21 mouse cellular contexts compared by ENCODE assay signal in the genomic region with DNA sequence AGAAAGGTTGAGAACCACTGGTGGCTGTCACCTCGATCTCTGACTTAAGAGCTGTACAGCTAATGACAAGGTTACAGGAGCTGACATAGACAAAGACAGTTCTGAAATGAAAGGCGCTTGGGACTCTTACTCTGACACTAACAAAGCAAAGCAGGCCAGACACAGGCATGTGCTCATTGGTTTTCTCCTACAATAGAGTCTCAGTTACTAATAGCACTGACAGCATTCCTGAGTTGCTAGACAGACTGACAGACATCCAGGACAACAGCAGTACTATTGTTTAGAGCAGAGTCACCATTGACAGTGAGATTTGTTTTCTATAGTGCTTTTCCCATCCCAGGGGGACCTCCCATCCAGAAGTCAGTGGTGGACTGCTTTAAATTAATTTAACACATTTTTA.
"Had no signal": no experiment of that assay in that cellular context is flagged by ENCODE, and none has a peak within 500 bp of the region (broad histone marks: within the 10 kb centered on the region; RNA-seq: fewer than 3 reads in every experiment).

No protein-coding gene starts in this region.

- DNase-seq: kidney, adult 11 months; kidney, adult 9 months; kidney, postnatal 14 days; kidney, postnatal 4 days; left cerebral cortex, postnatal 4 days; lung, adult 18-20 months; lung, postnatal 10 days; lung, postnatal 36 days; thymus, adult 2 months; thymus, postnatal 14 days; thymus, postnatal 4 days had no signal

- ATAC-seq: liver, embryonic 12.5 days; midbrain, embryonic 15.5 days had no signal

- H3K36me3 ChIP-seq: limb, embryonic 12.5 days; limb, embryonic 15.5 days; liver, embryonic 12.5 days; liver, embryonic 15.5 days; lung, embryonic 15.5 days; midbrain, embryonic 15.5 days; neural tube, embryonic 12.5 days; neural tube, embryonic 15.5 days had no signal

- H3K4me3 ChIP-seq: limb, embryonic 12.5 days; limb, embryonic 15.5 days; liver, embryonic 12.5 days; liver, embryonic 15.5 days; lung, embryonic 15.5 days; megakaryocyte, embryonic 14.5 days; midbrain, embryonic 15.5 days; neural tube, embryonic 12.5 days; neural tube, embryonic 15.5 days had no signal

- H3K27ac ChIP-seq: limb, embryonic 12.5 days; limb, embryonic 15.5 days; liver, embryonic 12.5 days; liver, embryonic 15.5 days; lung, embryonic 15.5 days; midbrain, embryonic 15.5 days; neural tube, embryonic 12.5 days; neural tube, embryonic 15.5 days had no signal

- H3K4me1 ChIP-seq: limb, embryonic 12.5 days; limb, embryonic 15.5 days; liver, embryonic 12.5 days; liver, embryonic 15.5 days; lung, embryonic 15.5 days; megakaryocyte, embryonic 14.5 days; midbrain, embryonic 15.5 days; neural tube, embryonic 12.5 days had no signal

- H3K9me3 ChIP-seq: limb, embryonic 15.5 days; liver, embryonic 12.5 days; liver, embryonic 15.5 days; lung, embryonic 15.5 days; midbrain, embryonic 15.5 days; neural tube, embryonic 12.5 days; neural tube, embryonic 15.5 days had no signal

- H3K4me2 ChIP-seq: limb, embryonic 12.5 days; limb, embryonic 15.5 days; liver, embryonic 12.5 days; liver, embryonic 15.5 days; lung, embryonic 15.5 days; midbrain, embryonic 11.5 days; midbrain, embryonic 15.5 days; neural tube, embryonic 12.5 days; neural tube, embryonic 15.5 days had no signal

- H3K27me3 ChIP-seq: limb, embryonic 12.5 days; limb, embryonic 15.5 days; liver, embryonic 15.5 days; lung, embryonic 15.5 days; midbrain, embryonic 15.5 days; neural tube, embryonic 12.5 days; neural tube, embryonic 15.5 days had no signal

- H3K9ac ChIP-seq: limb, embryonic 12.5 days; limb, embryonic 15.5 days; liver, embryonic 12.5 days; liver, embryonic 15.5 days; lung, embryonic 15.5 days; midbrain, embryonic 15.5 days; neural tube, embryonic 12.5 days; neural tube, embryonic 15.5 days had no signal
